Mouse (Mus musculus) adrenal gland, postnatal 14 days (tissue): ENCODE measurements at regions not wholly inside any gene's neighbourhood (a gene's known extent, or its start where the extent isn't known, plus 50 kb on each side); places are given as distances from the start of the nearest gene placed in this dataset.

Experiments
- DNase-seq: peaks from one replicate; pipeline ENCODE4 v3.0.0; 2021; ENCODE audit warnings: mixed read lengths

- DNase-seq = no peak
Observed at GRCm38 (mm10) chr5:69877100-69877499, 285.0 kb upstream of the Gnpda2 start.

DNA sequence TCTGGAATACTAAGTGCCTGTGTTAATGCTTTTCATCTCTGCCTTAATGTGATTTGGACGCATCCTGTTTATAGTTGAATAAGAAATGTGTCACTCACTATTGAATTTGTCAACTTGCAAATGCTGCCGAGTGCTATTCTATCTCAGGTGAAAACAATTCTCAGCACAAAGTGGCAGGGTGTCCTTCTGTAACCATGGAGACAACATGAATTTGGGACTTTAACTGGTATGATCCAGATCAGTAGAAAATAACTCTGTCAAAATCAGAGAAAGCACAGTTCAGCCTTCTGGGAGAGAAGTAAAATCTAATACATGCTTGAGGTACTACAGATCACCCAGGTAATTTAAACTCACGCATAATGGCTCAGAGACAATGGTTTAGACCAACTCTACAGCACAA is 270.9 kb upstream of the Gnpda2 start:
- no peak for DNase-seq

DNA sequence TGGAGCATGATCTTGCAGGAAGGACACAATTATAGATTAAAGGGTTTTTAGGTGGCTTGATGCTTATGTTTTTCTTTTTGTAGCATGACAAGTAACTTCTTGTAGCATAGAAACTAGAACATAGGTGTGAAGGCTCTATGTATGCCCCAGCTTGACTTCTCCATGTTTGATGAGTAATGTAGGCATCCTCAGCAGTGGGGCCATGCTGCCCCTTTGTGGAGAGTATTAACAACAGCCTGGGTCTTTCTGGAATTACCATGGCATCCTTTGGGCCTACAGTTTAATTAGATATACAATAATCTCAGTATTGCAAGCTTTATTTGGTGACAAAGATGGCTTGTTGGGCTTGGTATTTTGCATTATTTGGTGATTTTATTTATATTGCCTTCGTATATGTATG is 252.7 kb upstream of the Gnpda2 start:
- DNase-seq = peak; percentile 4

GRCm38 (mm10) chr5:69837947-69838710 is 246.0 kb upstream of the Gnpda2 start:
- no peak for DNase-seq

- no peak for DNase-seq
Observed at GRCm38 (mm10) chr5:69836356-69836755, 244.2 kb upstream of the Gnpda2 start.

DNA sequence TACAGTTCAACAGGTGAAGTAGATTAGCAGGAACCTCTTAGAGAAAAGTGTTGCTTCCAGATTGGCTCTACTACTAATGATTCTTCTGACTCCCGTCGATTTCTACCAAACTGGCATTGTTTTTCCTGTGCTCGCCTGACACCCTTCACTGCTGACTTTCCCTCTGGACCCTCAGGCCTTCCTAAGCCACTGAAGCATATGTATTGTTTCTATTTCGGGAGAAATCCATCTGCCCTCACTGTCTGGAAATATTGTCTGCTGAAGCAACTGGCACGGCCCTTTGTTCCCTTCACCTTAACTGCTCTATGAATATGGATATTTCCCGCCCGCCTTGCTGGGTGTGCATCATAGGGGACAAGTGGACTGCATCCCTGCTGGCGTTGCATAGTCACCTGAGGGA is 243.0 kb upstream of the Gnpda2 start:
- DNase-seq = no peak

GRCm38 (mm10) chr5:69817778-69818177 is 225.6 kb upstream of the Gnpda2 start:
- no peak for DNase-seq

GRCm38 (mm10) chr5:69817035-69817434 is 224.9 kb upstream of the Gnpda2 start:
- no peak for DNase-seq

- DNase-seq = no peak
Observed at GRCm38 (mm10) chr5:69815356-69815755, 223.2 kb upstream of the Gnpda2 start.

- no peak for DNase-seq
Observed at GRCm38 (mm10) chr5:69802612-69803011, 210.5 kb upstream of the Gnpda2 start.

DNA sequence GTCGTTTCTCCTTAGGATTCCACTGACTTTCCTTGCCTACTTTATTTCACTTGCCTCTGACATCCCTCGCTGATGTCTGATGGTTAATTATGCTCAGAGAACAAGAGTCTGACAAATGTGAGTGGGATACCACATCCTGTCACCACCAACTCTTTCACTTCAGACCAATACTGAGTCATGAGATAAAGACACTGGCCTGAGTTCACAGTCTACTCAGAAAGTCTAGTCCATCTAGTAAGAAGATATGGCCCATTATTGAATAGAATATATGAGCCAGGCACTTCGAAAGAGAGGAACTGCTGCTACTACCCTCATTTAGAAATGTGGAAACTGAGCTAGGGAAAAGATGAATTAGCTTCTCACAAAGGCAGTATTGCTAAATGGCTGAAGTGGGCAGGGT is 210.0 kb upstream of the Gnpda2 start:
- DNase-seq = no peak

- peak; percentile 34 for DNase-seq
Observed at GRCm38 (mm10) chr5:69795316-69795715, 203.2 kb upstream of the Gnpda2 start.

DNA sequence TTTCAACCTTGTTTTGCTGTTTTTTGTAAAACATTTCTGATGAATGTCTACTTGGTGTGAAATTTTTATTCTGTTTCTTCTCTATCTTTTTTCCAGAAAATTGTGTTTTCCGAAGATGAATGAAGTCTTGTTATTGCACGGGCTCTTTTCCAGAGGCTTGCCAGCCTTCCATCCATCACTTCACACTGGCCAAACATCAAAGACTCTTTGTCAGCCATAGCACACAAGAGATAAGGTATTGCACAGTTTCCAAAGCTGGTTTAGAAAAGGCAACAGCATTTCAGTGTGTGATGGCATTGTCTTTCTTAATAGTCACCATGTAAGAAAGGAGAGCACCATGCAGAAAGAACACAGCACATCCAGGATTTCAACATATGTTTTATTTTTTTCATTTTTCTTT is 202.5 kb upstream of the Gnpda2 start:
- DNase-seq = peak; percentile 55

- DNase-seq = peak; percentile 21
Observed at GRCm38 (mm10) chr5:69756769-69757485, 164.8 kb upstream of the Gnpda2 start.

- DNase-seq = no peak
Observed at GRCm38 (mm10) chr5:69756360-69756759, 164.2 kb upstream of the Gnpda2 start.

- no peak for DNase-seq
Observed at GRCm38 (mm10) chr5:69740511-69740910, 148.4 kb upstream of the Gnpda2 start.

DNA sequence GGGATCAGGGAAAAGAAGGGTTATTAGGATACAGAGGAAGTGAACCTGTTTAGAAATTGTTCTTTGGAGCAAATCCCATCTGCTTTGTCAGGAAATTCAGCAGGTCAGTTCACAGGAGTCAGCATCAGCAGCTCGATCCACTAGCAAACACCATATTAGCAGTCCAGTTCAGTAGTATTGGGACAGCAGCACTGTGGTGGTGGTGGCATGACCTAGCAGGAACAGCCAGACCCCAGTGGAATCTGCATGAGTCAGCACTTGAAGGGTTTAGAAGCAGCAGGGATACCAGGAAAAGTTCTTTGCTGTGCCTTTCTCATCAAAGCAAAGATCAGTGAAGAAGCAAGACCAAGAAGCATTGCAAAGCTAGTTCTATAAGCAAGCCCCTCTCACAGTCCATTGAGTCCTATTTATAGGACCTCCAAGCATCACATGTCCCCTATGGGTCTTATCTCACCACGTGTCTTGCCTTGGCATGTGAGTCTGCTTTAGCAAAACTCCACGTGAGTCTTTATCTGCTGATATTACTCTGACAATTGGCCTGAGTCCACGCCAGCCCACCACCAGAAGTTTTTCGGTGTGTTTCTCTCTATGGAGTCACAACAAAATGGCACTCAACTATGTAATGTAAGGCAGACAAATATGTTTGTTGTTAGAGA is 129.3 kb upstream of the Gnpda2 start:
- DNase-seq = no peak

DNA sequence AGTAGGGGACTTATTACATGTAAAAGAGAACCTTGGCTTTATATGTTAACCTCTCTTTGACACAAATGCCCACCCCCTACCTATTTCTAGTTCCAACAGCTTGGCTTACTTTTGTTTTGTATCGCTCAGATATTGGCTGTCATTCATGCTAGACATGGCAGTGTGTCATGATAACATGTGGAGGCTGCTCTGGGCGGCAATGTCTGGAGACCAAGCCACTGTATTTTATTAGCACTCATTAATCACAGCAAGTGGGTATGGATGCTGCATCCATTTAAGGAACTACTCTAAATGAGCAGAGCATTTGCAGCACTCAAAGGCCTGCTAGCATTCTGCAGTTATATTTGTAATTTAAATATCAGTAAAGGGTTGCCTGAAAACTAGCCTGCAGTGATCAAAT is 123.9 kb upstream of the Gnpda2 start:
- DNase-seq = no peak

DNA sequence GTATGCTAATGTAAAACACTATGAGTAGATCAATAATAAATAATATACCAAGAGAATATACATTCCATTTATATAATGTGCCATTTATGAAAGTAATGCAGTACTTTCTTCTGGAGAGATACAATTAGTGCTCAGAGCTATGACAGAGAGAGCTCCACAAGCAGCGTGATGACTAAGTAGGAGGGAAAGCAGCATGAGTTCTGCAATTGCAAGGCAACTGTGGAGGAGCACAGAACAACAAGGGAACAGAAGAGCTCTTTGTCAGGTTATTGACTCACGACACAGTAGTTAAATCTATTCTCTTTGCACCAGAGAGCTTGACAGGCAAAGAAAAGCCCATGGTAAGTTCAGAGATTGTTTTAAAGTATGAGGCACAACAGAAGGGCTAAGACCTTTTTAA is 115.0 kb upstream of the Gnpda2 start:
- DNase-seq = no peak

DNA sequence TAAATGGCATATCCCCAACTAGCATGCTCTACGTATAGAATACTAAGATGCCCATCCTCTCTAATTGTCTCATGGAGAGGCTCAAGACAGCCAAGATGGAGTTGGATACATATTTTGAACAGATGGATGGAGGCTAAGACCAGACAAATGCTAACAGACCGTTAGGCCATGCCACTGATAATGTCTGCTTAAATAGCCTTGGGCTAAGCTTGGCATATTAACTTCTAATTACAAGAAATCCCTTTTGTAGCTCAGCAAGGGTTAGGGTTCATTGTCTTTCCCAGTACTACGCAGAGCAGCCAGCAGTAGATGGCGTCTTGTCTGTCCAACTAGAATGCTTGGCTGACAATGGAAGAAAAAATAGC is 113.0 kb upstream of the Gnpda2 start:
- no peak for DNase-seq

DNA sequence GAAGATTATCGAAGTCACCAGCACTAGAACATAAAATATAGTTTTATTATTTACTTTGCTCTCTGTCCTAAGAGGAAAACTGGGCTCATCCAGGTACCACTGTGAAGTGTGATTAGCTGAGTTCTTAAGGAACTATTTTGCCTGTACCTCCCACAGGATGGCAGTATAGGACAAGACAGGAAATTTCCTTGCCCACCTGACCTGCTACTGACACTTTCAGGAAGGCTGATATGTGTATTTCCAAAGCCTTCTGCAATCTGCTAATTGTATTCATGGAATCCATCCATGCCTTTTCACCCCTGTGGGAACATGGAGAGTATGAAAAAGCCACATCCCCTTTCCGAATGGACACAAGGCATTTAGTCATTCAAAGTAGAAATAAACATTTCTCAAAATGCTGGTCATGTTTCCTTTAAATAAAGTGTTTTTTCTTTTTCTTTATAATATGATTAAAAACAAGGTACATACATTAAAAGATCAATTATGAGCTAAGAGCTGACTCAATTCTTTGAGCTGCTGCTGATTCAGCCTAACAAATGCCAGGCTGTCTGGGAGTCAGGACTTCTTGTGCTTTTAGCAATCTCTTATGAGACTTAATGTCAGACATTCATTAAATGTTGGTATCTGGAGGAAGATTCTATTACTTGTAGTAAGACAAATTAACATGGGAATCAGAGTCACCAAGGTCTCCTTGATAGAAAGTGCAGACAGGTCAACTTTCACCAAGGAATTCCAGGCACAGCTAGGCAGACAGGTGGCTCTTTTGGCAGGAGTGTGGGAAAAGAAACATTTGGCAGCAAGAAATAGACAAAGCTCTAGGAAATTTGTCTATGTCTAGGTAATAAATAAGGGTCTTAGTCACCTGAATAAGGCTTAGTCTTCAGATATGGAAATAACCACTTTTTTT is 112.4 kb upstream of the Gnpda2 start:
- DNase-seq = peak; percentile 30

GRCm38 (mm10) chr5:69678770-69679169 is 86.6 kb upstream of the Gnpda2 start:
- DNase-seq = no peak
